Mouse (Mus musculus) C2C12 (cell line): ENCODE results near the gene Tnfrsf4. TPM values are rescaled to one million over a fixed set of nuclear protein-coding genes. Genes with fewer than 3 reads are reported as not detected.

Experiments
- H3K27me3 ChIP-seq: one replicate; pipeline ENCODE4 v1.6.1; 2011; ENCODE audit not compliant: control insufficient read depth, insufficient read depth, insufficient read length
- H3K36me3 ChIP-seq: one replicate; pipeline ENCODE4 v1.6.1; 2011; ENCODE audit not compliant: control insufficient read depth, insufficient read depth
- H3K4me3 ChIP-seq: one replicate; pipeline ENCODE4 v1.5.1; 2011; ENCODE audit warnings: mild to moderate bottlenecking, control low read depth; ENCODE audit not compliant: poor library complexity, insufficient read depth, severe bottlenecking
- H3K79me2 ChIP-seq: one replicate; pipeline ENCODE4 v1.6.1; 2011; ENCODE audit not compliant: control insufficient read depth, insufficient read depth
- H3K79me3 ChIP-seq: one replicate; pipeline ENCODE4 v1.6.1; 2011; ENCODE audit warnings: low read depth, control low read depth
- H3ac ChIP-seq: one replicate; pipeline ENCODE3; 2011; ENCODE audit warnings: low read depth; ENCODE audit not compliant: control insufficient read depth, insufficient read length
- CEBPB ChIP-seq: IDR thresholded peaks from one replicate; pipeline ENCODE4 v1.6.1; 2011; ENCODE audit warnings: low read depth, mild to moderate bottlenecking, control low read depth, moderate library complexity
- CTCF ChIP-seq: IDR thresholded peaks from one replicate; pipeline ENCODE4 v1.5.1; 2011; ENCODE audit not compliant: control insufficient read depth, insufficient read depth, insufficient read length
- FOSL1 ChIP-seq: IDR thresholded peaks from one replicate; pipeline ENCODE4 v1.8.0; 2011; ENCODE audit warnings: mild to moderate bottlenecking, low read length; ENCODE audit not compliant: poor library complexity, insufficient read depth, severe bottlenecking
- MAX ChIP-seq: IDR thresholded peaks from one replicate; pipeline ENCODE4 v1.6.1; 2011; ENCODE audit warnings: mild to moderate bottlenecking, control low read depth
- MYOD1 ChIP-seq: IDR thresholded peaks from one replicate; pipeline ENCODE4 v1.6.1; 2011; ENCODE audit warnings: low read depth; ENCODE audit not compliant: control insufficient read depth, insufficient read length
- MYOG ChIP-seq: IDR thresholded peaks from one replicate; pipeline ENCODE4 v1.6.1; 2011; ENCODE audit not compliant: control insufficient read depth, insufficient read length; ENCODE audit errors: extremely low read depth
- USF1 ChIP-seq: IDR thresholded peaks from one replicate; pipeline ENCODE4 v1.6.1; 2011; ENCODE audit warnings: low read depth, mild to moderate bottlenecking, control low read depth, moderate library complexity
- long read RNA-seq, 2 experiments: library from polyadenylated mRNA; unstranded; transcript quantifications; one replicate each; pipeline ENCODE4 v2.0.0; 2019 to 2020
- polyA plus RNA-seq: library from polyadenylated mRNA; unstranded; fragments of >200 nt; fragmentation: generic; extraction: Trizol; gene quantifications from one replicate; pipeline ENCODE4 v1.2.1, GENCODE M21; 2012; ENCODE audit warnings: missing spikeins

The Tnfrsf4 gene
- polyA plus RNA-seq = 0.54 TPM
- long read RNA-seq, experiment 1, partial matches to known transcripts = 1 of 2 reads
- long read RNA-seq, experiment 1, other reads (novel, unspliced or antisense) = 1 of 2 reads
- long read RNA-seq, experiment 2 = 0 reads

- Histone ChIP-seq H3K79me3 (no peaks in the 10 kb centered on the region), H3ac (no peak within 1 kb of the TSS), H3K4me3 (no peak within 1 kb of the TSS), H3K36me3 (peaks cover 44% of the 10 kb centered on the region), H3K79me2 (no peaks in the 10 kb centered on the region), H3K27me3 (no peaks in the 10 kb centered on the region)
- TF ChIP-seq CTCF (no peak), FOSL1 (no peak), MAX (no peak), CEBPB (no peak), MYOG (no peak), USF1 (no peak), MYOD1 (no peak)
Measured at GRCm38 (mm10) chr4:156013637-156014036, at the start of gene Tnfrsf4. Tnfrsf4 (plus strand) TSS chr4:156013843.

GRCm38 (mm10) chr4:155964396-155964795 is 49.2 kb upstream of the Tnfrsf4 start:
- no peak overlapping the region for H3ac ChIP-seq
- H3K4me3 ChIP-seq = no peak overlapping the region
- no peak for TF ChIP-seq CEBPB
- TF ChIP-seq USF1 = no peak
- no peak for TF ChIP-seq CTCF
- TF ChIP-seq MAX = no peak
- TF ChIP-seq FOSL1 = no peak
- no peak for TF ChIP-seq MYOD1
- no peak for TF ChIP-seq MYOG
- H3K36me3 ChIP-seq = peaks cover 15% of the 10 kb centered on the region
- no peaks in the 10 kb centered on the region for H3K79me2 ChIP-seq
- H3K79me3 ChIP-seq = no peaks in the 10 kb centered on the region
- no peaks in the 10 kb centered on the region for H3K27me3 ChIP-seq

- Histone ChIP-seq H3ac (no peak overlapping the region), H3K79me3 (no peaks in the 10 kb centered on the region), H3K79me2 (no peaks in the 10 kb centered on the region), H3K36me3 (peaks cover 6% of the 10 kb centered on the region), H3K27me3 (no peaks in the 10 kb centered on the region), H3K4me3 (no peak overlapping the region)
- TF ChIP-seq MAX (no peak), MYOG (no peak), CTCF (no peak)
Measured at GRCm38 (mm10) chr4:155969043-155969653, 44.5 kb upstream of the Tnfrsf4 start.

- H3K79me3 ChIP-seq = no peaks in the 10 kb centered on the region
- H3K36me3 ChIP-seq = peaks cover 2% of the 10 kb centered on the region
- no peak overlapping the region for H3ac ChIP-seq
- H3K79me2 ChIP-seq = no peaks in the 10 kb centered on the region
- H3K4me3 ChIP-seq = no peak overlapping the region
- TF ChIP-seq CTCF = no peak
- no peak for TF ChIP-seq MAX
- TF ChIP-seq CEBPB = no peak
- no peak for TF ChIP-seq FOSL1
- no peak for TF ChIP-seq MYOG
- no peak for TF ChIP-seq USF1
- TF ChIP-seq MYOD1 = no peak
- H3K27me3 ChIP-seq = no peaks in the 10 kb centered on the region
Measured at GRCm38 (mm10) chr4:155970286-155970685, 43.4 kb upstream of the Tnfrsf4 start.

- Histone ChIP-seq H3ac (no peak overlapping the region), H3K79me3 (no peaks in the 10 kb centered on the region), H3K27me3 (no peaks in the 10 kb centered on the region), H3K79me2 (no peaks in the 10 kb centered on the region), H3K4me3 (no peak overlapping the region), H3K36me3 (no peaks in the 10 kb centered on the region)
- TF ChIP-seq FOSL1 (no peak), USF1 (no peak), MYOD1 (no peak), CTCF (no peak), MYOG (no peak), CEBPB (no peak), MAX (no peak)
Measured at GRCm38 (mm10) chr4:155972651-155973050, 41.0 kb upstream of the Tnfrsf4 start.

- no peak overlapping the region for H3ac ChIP-seq
- no peak overlapping the region for H3K4me3 ChIP-seq
- no peaks in the 10 kb centered on the region for H3K79me3 ChIP-seq
- H3K79me2 ChIP-seq = no peaks in the 10 kb centered on the region
- H3K27me3 ChIP-seq = no peaks in the 10 kb centered on the region
- TF ChIP-seq MAX = no peak
- no peaks in the 10 kb centered on the region for H3K36me3 ChIP-seq
Measured at GRCm38 (mm10) chr4:155973239-155973638, 40.4 kb upstream of the Tnfrsf4 start.
